Mouse (Mus musculus) heart, adult 2 months (tissue): ENCODE data around the gene Dicer1. TPM values are rescaled to one million over a fixed set of nuclear protein-coding genes. Genes with fewer than 3 reads are reported as not detected.

Source experiments
- DNase-seq, 2 experiments: peaks; one replicate each; pipeline ENCODE4 v3.0.0; 2021
- H3K27ac ChIP-seq: fragments of 200-600 bp; 2 replicates; pipeline ENCODE4 v1.8.1; 2022
- H3K27me3 ChIP-seq: fragments of 200-500 bp; 2 replicates; pipeline ENCODE4 v1.6.1; 2012; ENCODE audit warnings: mild to moderate bottlenecking, low read length, inconsistent platforms, mixed read lengths; ENCODE audit not compliant: control insufficient read depth, insufficient read depth
- H3K36me3 ChIP-seq: fragments of 200-500 bp; 2 replicates; pipeline ENCODE4 v1.6.1; 2012; ENCODE audit warnings: low read length, inconsistent platforms; ENCODE audit not compliant: control insufficient read depth, insufficient read depth
- H3K4me1 ChIP-seq: fragments of 200-500 bp; 2 replicates; pipeline ENCODE4 v1.6.1; 2011; ENCODE audit warnings: low read length; ENCODE audit not compliant: control insufficient read depth, insufficient read depth
- H3K4me3 ChIP-seq: fragments of 200-600 bp; 2 replicates; pipeline ENCODE4 v1.8.1; 2022
- H3K79me2 ChIP-seq: fragments of 200-500 bp; replicated peaks from 2 replicates; pipeline ENCODE4 v1.6.1; 2012; ENCODE audit warnings: mild to moderate bottlenecking, inconsistent platforms, low read length, moderate library complexity, mixed read lengths; ENCODE audit not compliant: control insufficient read depth, insufficient read depth
- H3K9ac ChIP-seq: fragments of 200-500 bp; 2 replicates; pipeline ENCODE4 v1.6.1; 2012; ENCODE audit warnings: low read depth, mild to moderate bottlenecking, control low read depth, inconsistent platforms, low read length, mixed read lengths
- CTCF ChIP-seq: fragments of 200-600 bp; IDR thresholded peaks from 2 replicates; pipeline ENCODE4 v1.8.1; 2022; ENCODE audit warnings: antibody characterized with exemption, mild to moderate bottlenecking, moderate library complexity
- EP300 ChIP-seq: fragments of 200-500 bp; IDR thresholded peaks from 2 replicates; pipeline ENCODE4 v1.6.1; 2011; ENCODE audit warnings: low read depth, low read length, control low read depth; ENCODE audit not compliant: insufficient read depth
- POLR2A ChIP-seq: fragments of 200-500 bp; IDR thresholded peaks from 2 replicates; pipeline ENCODE4 v1.6.1; 2011; ENCODE audit warnings: mild to moderate bottlenecking, low read depth, low read length, control low read depth; ENCODE audit not compliant: insufficient read depth
- WGBS: fragments of 180-500 bp; shearing (Covaris S2); methylation state at CpG from one replicate; pipeline ENCODE4 v1.1.7; 2018; 5-methylcytosine and 5-hydroxymethylcytosine counted together
- intact Hi-C: fragments of 180-260 bp; cut with DNase I; formaldehyde crosslinking; loops from one replicate; pipeline ENCODE4 v1.15.1; 2025
- long read RNA-seq: library from polyadenylated mRNA; stranded (forward); transcript quantifications from one replicate; pipeline ENCODE4 v2.0.0, GENCODE M21; 2021
- polyA plus RNA-seq: library from polyadenylated mRNA; depleted of rRNA; stranded (reverse); fragments of >200 nt; gene quantifications from 2 replicates; pipeline ENCODE4 v1.2.3, GENCODE M21; 2012; rRNA removed
- total RNA-seq, 2 experiments: library from RNA; stranded (reverse); gene quantifications; 2 replicates each; pipeline ENCODE4 v1.2.3; 2021

Gene Dicer1
- total RNA-seq (10 to 100 TPM; 19.6 to 24.3 TPM), polyA plus RNA-seq (6.9 and 11.2 TPM in 2 replicates)
- long read RNA-seq, partial matches to known transcripts: 0 of 2 reads
- long read RNA-seq, other reads (novel, unspliced or antisense): 2 of 2 reads

GRCm38 (mm10) chr12:104751814-104752765 is at the start of gene Dicer1:
Dicer1 (minus strand) TSS chr12:104751952.
- TF ChIP-seq EP300 (no peak), POLR2A (peak; percentile 78), CTCF (peak; percentile 45)
- peak; percentile 98 to 100 for DNase-seq
- H3K4me1 ChIP-seq: peaks cover 13% of the 10 kb centered on the region
- intact Hi-C loops: loop anchor here (5.0 kb wide), 1 partner anchor 280 kb away; the partner anchor contains the start of gene Glrx5
- H3K27ac ChIP-seq: peak within 1 kb of the TSS; percentile 85
- no peaks in the 10 kb centered on the region for H3K27me3 ChIP-seq
- WGBS: 1% methylated on average over 90 of the region's 94 CpGs
- H3K9ac ChIP-seq: peak within 1 kb of the TSS; percentile 94
- H3K4me3 ChIP-seq: peak within 1 kb of the TSS; percentile 87
- peaks cover 6% of the 10 kb centered on the region; the same call in 1 of the 2 replicates for H3K79me2 ChIP-seq
- H3K36me3 ChIP-seq: peaks cover 6% of the 10 kb centered on the region

DNA sequence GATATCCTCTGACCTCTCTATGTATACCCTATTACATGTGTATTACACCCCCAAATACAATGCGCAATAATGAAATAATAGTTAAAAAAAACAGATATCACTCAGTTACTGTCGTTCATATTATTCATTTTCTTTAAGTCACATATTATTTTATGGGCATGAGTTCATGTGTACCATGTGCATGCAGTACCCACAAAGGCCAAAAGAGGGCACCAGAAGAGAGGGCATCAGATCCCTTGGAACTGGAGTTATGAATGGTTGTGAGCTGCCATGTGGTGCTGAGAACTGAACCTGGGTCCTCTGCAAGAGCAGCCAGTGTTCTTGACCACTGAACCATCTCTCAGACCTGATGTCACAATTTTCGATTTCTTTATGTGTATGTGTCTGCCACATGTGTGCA is 47.6 kb upstream of the Dicer1 start:
- no peak overlapping the region for H3K9ac ChIP-seq
- 87% methylated on average over 3 of the region's 3 CpGs for WGBS
- no peaks in the 10 kb centered on the region for H3K4me1 ChIP-seq
- no peaks in the 10 kb centered on the region for H3K36me3 ChIP-seq
- H3K79me2 ChIP-seq: no peaks in the 10 kb centered on the region
- DNase-seq: no peak
- H3K27ac ChIP-seq: no peak overlapping the region
- H3K4me3 ChIP-seq: no peak overlapping the region
- H3K27me3 ChIP-seq: no peaks in the 10 kb centered on the region
- TF ChIP-seq CTCF (peak; percentile 56), POLR2A (no peak)
- intact Hi-C loops: no loop called here

DNA sequence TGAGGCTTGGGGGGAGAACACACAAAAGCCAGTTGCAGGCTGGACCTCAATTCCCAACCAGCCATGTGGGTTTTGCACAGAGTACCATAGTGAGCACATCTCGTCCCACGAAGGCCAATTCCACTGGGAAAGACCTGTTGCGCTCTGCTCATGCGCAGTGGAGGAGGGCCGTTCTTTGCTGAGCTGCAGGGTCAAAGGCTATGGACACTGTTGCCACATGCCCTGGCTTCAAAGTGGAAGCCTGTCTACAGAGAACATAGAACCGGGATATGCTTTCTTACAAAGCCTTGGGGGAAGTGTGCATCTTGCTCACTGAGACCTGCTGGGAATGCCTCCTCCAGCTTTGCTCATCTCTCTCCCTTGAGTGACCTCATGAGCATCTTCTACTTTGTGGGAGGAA is 46.2 kb upstream of the Dicer1 start:
- 92% methylated on average over 6 of the region's 6 CpGs for WGBS
- no peaks in the 10 kb centered on the region for H3K4me1 ChIP-seq
- no peaks in the 10 kb centered on the region for H3K27me3 ChIP-seq
- no peak overlapping the region for H3K27ac ChIP-seq
- H3K79me2 ChIP-seq: no peaks in the 10 kb centered on the region
- DNase-seq: no peak
- intact Hi-C loops: no loop called here
- H3K9ac ChIP-seq: no peak overlapping the region
- TF ChIP-seq POLR2A: no peak
- H3K4me3 ChIP-seq: no peak overlapping the region
- no peaks in the 10 kb centered on the region for H3K36me3 ChIP-seq

DNA sequence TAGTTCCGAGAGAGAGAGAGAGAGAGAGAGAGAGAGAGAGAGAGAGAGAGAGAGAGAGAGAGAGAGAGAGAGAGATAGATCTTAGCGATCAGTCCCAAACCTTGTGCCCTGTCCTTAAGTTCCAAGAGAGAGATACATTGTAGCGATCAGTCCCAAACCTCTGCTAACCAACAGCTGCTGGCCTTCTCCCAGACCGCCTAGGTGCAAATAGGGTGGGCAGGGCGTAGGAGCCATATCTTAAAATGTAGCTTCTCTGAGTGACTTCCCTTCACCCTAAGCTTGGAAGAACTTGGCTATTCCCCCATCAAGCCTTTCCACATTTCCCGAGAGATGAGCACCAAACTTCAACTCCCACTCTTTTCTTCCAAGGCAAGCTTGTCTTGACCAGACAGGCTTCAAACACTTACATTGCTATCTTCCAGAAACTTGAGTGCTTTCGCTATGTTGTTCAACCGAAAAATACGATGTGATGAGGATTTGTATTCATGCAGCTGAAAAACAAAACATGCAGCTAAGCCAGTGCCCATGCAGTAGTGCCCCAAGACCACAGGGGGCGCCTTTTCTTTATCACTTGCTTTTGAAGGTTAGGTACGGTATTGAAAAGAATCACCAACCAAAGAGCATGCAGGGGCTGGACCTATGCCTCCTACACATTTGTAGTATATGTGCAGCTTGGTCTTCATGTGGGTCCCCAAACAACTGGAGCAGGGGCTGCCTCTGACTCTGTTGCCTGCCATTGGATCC is 45.1 kb upstream of the Dicer1 start:
- WGBS: 84% methylated on average over 11 of the region's 11 CpGs
- H3K9ac ChIP-seq: no peak overlapping the region
- H3K27ac ChIP-seq: no peak overlapping the region
- no peak for DNase-seq
- no peaks in the 10 kb centered on the region for H3K79me2 ChIP-seq
- H3K4me3 ChIP-seq: no peak overlapping the region
- intact Hi-C loops: no loop called here
- H3K36me3 ChIP-seq: no peaks in the 10 kb centered on the region
- TF ChIP-seq CTCF (peak; percentile 60), POLR2A (no peak), EP300 (no peak)
- H3K4me1 ChIP-seq: no peaks in the 10 kb centered on the region
- H3K27me3 ChIP-seq: no peaks in the 10 kb centered on the region

DNA sequence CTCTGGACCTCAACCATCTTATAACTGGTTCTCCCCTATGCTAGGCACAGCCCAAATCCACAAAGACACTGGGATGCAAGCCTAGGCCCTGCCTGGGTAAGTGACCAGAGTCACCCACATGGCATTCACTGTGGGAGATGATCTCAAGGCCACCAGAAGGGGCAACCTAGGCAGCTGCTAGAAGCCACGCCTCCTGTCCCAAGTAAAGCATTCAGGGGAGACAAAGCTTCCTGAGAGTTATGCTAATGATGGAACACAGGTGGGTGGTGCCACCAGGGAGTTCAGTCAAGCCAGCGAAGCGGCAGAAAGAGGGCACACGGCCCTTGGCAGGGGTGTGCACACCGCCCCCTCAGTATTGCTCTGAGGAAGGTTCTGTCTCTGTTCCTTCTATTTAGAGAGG is 43.2 kb upstream of the Dicer1 start:
- no peak overlapping the region for H3K27ac ChIP-seq
- WGBS: 91% methylated on average over 5 of the region's 5 CpGs
- no peak overlapping the region for H3K9ac ChIP-seq
- H3K27me3 ChIP-seq: no peaks in the 10 kb centered on the region
- H3K79me2 ChIP-seq: no peaks in the 10 kb centered on the region
- no peak overlapping the region for H3K4me3 ChIP-seq
- intact Hi-C loops: no loop called here
- no peak for TF ChIP-seq POLR2A
- no peak for TF ChIP-seq CTCF
- TF ChIP-seq EP300: no peak
- H3K36me3 ChIP-seq: no peaks in the 10 kb centered on the region
- DNase-seq: no peak
- H3K4me1 ChIP-seq: no peaks in the 10 kb centered on the region

DNA sequence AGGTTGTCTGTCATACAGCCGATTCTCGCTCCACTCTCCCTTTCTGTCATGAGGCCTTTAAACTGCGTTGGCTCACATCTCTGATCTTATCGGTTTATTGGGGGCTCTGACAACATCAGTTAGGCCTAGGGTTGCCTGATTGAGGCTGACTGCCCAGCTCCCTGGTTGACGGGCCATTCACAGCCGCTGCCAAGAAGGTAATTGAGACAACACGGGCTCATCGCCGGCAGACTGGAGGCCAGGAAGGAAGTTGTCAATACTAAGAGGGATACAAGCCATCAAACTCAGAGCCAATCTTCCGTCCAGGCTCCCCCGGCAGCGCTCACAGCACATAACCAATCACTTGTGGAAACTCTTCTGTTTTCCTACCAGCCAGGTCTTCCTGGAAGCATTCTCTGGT is 41.7 kb upstream of the Dicer1 start:
- no peak overlapping the region for H3K27ac ChIP-seq
- H3K79me2 ChIP-seq: no peaks in the 10 kb centered on the region
- no peaks in the 10 kb centered on the region for H3K36me3 ChIP-seq
- H3K4me1 ChIP-seq: no peaks in the 10 kb centered on the region
- H3K27me3 ChIP-seq: no peaks in the 10 kb centered on the region
- WGBS: 46% methylated on average over 12 of the region's 12 CpGs
- H3K9ac ChIP-seq: no peak overlapping the region
- intact Hi-C loops: no loop called here
- TF ChIP-seq CTCF (no peak), POLR2A (no peak), EP300 (no peak)
- no peak for DNase-seq
- no peak overlapping the region for H3K4me3 ChIP-seq
